Mouse (Mus musculus): ENCODE data around the gene Ptpru.

Gene Ptpru

GRCm38 (mm10) chr4:131781023-131781422, 57.1 kb downstream of the Ptpru start:
- DNase-seq (ENCODE audit: low spot score in 2 of 2), result no peak

GRCm38 (mm10) chr4:131778616-131779275, 59.3 kb downstream of the Ptpru start:
- no peak for DNase-seq (ENCODE audit: low spot score in 2 of 2)

- DNase-seq (ENCODE audit: low spot score in 2 of 2), result no peak
These were observed 66.7 kb downstream of the Ptpru start for GRCm38 (mm10) chr4:131771384-131771783.

GRCm38 (mm10) chr4:131763911-131764310, 74.2 kb downstream of the Ptpru start:
- no peak for DNase-seq (ENCODE audit: low spot score in 2 of 2)

GRCm38 (mm10) chr4:131763479-131763878, 74.6 kb downstream of the Ptpru start:
- DNase-seq (ENCODE audit: low spot score in 2 of 2), result peak in 1 of 2 experiments; percentile 9

GRCm38 (mm10) chr4:131762211-131762784, 75.8 kb downstream of the Ptpru start:
- DNase-seq (ENCODE audit: low spot score in 2 of 2), result no peak

- DNase-seq (ENCODE audit: low spot score in 2 of 2), result no peak
These were observed 85.8 kb downstream of the Ptpru start for GRCm38 (mm10) chr4:131752204-131752837.

GRCm38 (mm10) chr4:131751561-131751960, 86.5 kb downstream of the Ptpru start:
- DNase-seq (ENCODE audit: low spot score in 2 of 2), result no peak

GRCm38 (mm10) chr4:131749802-131750201, 88.3 kb downstream of the Ptpru start:
- DNase-seq (ENCODE audit: low spot score in 2 of 2), result no peak

GRCm38 (mm10) chr4:131744685-131745043, 93.4 kb downstream of the Ptpru start:
- no peak for DNase-seq (ENCODE audit: low spot score in 2 of 2)

GRCm38 (mm10) chr4:131743831-131744684, 94.0 kb downstream of the Ptpru start:
- DNase-seq (ENCODE audit: low spot score in 2 of 2), result no peak

GRCm38 (mm10) chr4:131743031-131743430, 95.1 kb downstream of the Ptpru start:
- no peak for DNase-seq (ENCODE audit: low spot score in 2 of 2)

GRCm38 (mm10) chr4:131740621-131741020, 97.5 kb downstream of the Ptpru start:
- no peak for DNase-seq (ENCODE audit: low spot score in 2 of 2)

- no peak for DNase-seq (ENCODE audit: low spot score in 2 of 2)
These were observed 109.5 kb downstream of the Ptpru start for GRCm38 (mm10) chr4:131728628-131729027.

- DNase-seq (ENCODE audit: low spot score in 2 of 2), result peak; percentile 5 to 48
These were observed 114.5 kb downstream of the Ptpru start for GRCm38 (mm10) chr4:131723415-131724080.

- DNase-seq (ENCODE audit: low spot score in 2 of 2), result no peak
These were observed 115.8 kb downstream of the Ptpru start for GRCm38 (mm10) chr4:131722121-131722841.

GRCm38 (mm10) chr4:131719151-131719550, 118.9 kb downstream of the Ptpru start:
- DNase-seq (ENCODE audit: low spot score in 2 of 2), result no peak
